Mouse (Mus musculus): ENCODE measurements around the gene Sapcd1.

GRCm38 (mm10) chr17:35003022-35003838, 24.6 kb downstream of the Sapcd1 start:
- TF ChIP-seq CTCF (IDR thresholded peaks at IDR 0.05; ENCODE audit: borderline replicate concordance, insufficient read depth, low read length): no peak
- TF ChIP-seq POLR2A (IDR thresholded peaks at IDR 0.05; ENCODE audit: low read depth, low read length): no peak
